Mouse (Mus musculus): ENCODE measurements at regions not wholly inside any gene's neighbourhood (a gene's known extent, or its start where the extent isn't known, plus 50 kb on each side); places are given as distances from the start of the nearest gene placed in this dataset.

GRCm38 (mm10) chr12:71521936-71522335, 212.3 kb downstream of the Dact1 start:
- H3K36me3 ChIP-seq (ENCODE audit: control insufficient read depth, insufficient read depth, low read length), result no peaks in the 10 kb centered on the region
- intact Hi-C loops (cut with DNase I), result no loop called here
- TF ChIP-seq POLR2A (IDR thresholded peaks at IDR 0.05; ENCODE audit: insufficient read depth, low read depth, low read length), result no peak
- no peak for TF ChIP-seq EP300 (IDR thresholded peaks at IDR 0.05; ENCODE audit: insufficient read depth, low read depth, low read length)
- no peak for TF ChIP-seq CTCF (IDR thresholded peaks at IDR 0.05)
- H3K4me3 ChIP-seq, result no peak overlapping the region
- H3K79me2 ChIP-seq (replicated peaks; ENCODE audit: control insufficient read depth, insufficient read depth, low read length), result no peaks in the 10 kb centered on the region
- no peak overlapping the region for H3K27ac ChIP-seq
- 74% methylated on average over 3 of the region's 3 CpGs for WGBS
- DNase-seq, result no peak
- no peak overlapping the region for H3K9ac ChIP-seq (ENCODE audit: low read depth, low read length)
- no peaks in the 10 kb centered on the region for H3K27me3 ChIP-seq (ENCODE audit: control insufficient read depth, insufficient read depth, low read length)
- H3K4me1 ChIP-seq (ENCODE audit: control insufficient read depth, insufficient read depth, low read length), result peaks cover 2% of the 10 kb centered on the region; the same call in 1 of the 2 replicates

DNA sequence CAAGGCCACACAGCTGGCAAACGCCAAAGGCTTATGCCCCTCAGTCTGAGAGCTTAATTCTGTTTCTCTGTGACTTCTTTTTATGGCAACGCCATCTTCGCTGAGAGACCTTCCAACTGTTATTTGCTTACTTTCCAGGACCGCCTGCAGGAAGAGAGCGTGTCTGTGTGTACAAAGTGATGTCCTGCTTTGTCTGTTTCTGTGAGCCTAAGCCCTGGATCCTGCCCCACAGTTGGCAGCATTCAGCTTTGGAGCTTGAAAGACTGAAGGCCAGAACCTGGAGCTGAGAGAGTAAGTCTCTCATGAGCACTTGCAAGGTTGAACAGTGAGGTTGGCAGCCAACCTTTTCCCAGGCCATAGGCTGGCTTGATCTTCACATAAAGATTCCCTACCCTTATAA, 212.8 kb downstream of the Dact1 start:
- no peaks in the 10 kb centered on the region for H3K79me2 ChIP-seq (replicated peaks; ENCODE audit: control insufficient read depth, insufficient read depth, low read length)
- TF ChIP-seq CTCF (IDR thresholded peaks at IDR 0.05) (no peak), EP300 (IDR thresholded peaks at IDR 0.05; ENCODE audit: insufficient read depth, low read depth, low read length) (no peak), POLR2A (IDR thresholded peaks at IDR 0.05; ENCODE audit: insufficient read depth, low read depth, low read length) (no peak)
- H3K27me3 ChIP-seq (ENCODE audit: control insufficient read depth, insufficient read depth, low read length), result no peaks in the 10 kb centered on the region
- peaks cover 2% of the 10 kb centered on the region; the same call in 1 of the 2 replicates for H3K4me1 ChIP-seq (ENCODE audit: control insufficient read depth, insufficient read depth, low read length)
- intact Hi-C loops (cut with DNase I), result no loop called here
- no peaks in the 10 kb centered on the region for H3K36me3 ChIP-seq (ENCODE audit: control insufficient read depth, insufficient read depth, low read length)
- H3K27ac ChIP-seq, result no peak overlapping the region
- no peak overlapping the region for H3K9ac ChIP-seq (ENCODE audit: low read depth, low read length)
- H3K4me3 ChIP-seq, result no peak overlapping the region
- 75% methylated on average over 5 of the region's 5 CpGs for WGBS
- no peak for DNase-seq

DNA sequence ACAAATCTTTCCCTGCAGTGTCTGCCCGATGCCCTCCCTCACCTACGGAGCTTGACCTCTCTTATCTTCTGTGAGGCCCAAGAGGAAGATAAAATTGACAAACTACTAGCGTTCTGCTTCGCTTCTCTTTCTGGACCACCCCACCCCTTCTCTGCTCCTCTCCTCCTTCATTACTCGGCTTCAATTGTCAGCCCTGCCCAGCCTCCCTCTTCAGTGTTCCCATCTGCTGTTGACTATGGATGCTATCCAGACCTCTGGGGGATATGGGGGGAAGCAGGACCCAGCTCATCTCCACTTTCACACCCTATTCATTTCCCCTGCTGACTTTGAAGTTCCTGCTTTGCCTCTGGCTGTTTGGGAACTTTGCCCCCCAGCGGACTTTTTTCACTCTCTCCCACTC, 214.5 kb downstream of the Dact1 start:
- Histone ChIP-seq H3K27me3 (ENCODE audit: control insufficient read depth, insufficient read depth, low read length) (no peaks in the 10 kb centered on the region), H3K4me3 (no peak overlapping the region), H3K27ac (no peak overlapping the region), H3K4me1 (ENCODE audit: control insufficient read depth, insufficient read depth, low read length) (peaks cover 2% of the 10 kb centered on the region; the same call in 1 of the 2 replicates), H3K9ac (ENCODE audit: low read depth, low read length) (no peak overlapping the region), H3K36me3 (ENCODE audit: control insufficient read depth, insufficient read depth, low read length) (no peaks in the 10 kb centered on the region), H3K79me2 (replicated peaks; ENCODE audit: control insufficient read depth, insufficient read depth, low read length) (no peaks in the 10 kb centered on the region)
- TF ChIP-seq CTCF (IDR thresholded peaks at IDR 0.05), result no peak
- no peak for TF ChIP-seq POLR2A (IDR thresholded peaks at IDR 0.05; ENCODE audit: insufficient read depth, low read depth, low read length)
- no peak for TF ChIP-seq EP300 (IDR thresholded peaks at IDR 0.05; ENCODE audit: insufficient read depth, low read depth, low read length)
- peak in 1 of 2 experiments; percentile 10 for DNase-seq
- 22% methylated on average over 6 of the region's 6 CpGs for WGBS
- intact Hi-C loops (cut with DNase I), result no loop called here

DNA sequence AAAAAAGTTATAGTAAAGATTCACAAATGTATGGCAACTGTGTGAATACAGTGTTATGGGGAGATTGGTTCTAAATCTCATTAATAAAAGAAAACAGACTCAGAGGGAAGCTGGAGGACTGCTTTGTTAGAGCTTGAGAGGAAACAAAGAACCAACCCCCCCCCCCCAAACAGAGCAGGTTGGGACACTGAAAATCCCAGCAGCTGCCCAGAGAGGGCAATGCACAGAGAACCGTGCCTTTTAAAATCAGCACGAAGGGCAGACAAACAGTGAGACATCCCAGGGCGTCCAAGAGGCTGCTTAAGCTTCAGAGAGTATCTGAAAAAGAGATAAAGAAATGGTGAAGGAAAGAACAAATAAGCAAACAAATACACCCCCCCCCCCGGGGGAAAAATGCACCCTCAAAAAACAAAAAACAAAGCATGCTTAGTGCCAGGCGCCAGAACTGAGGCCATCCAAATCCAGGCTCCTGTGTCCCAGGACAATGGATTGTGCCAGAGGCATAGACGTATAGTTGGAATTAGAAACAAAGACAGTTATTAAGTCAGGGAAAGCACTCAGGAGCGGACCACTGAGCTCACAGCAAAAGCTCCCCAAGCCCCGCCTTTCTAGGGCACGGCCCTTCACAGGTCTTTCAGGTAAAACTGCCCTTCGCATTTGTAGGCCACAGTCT, 215.7 kb downstream of the Dact1 start:
- Histone ChIP-seq H3K36me3 (ENCODE audit: control insufficient read depth, insufficient read depth, low read length) (no peaks in the 10 kb centered on the region), H3K4me1 (ENCODE audit: control insufficient read depth, insufficient read depth, low read length) (peaks cover 2% of the 10 kb centered on the region; the same call in 1 of the 2 replicates), H3K27ac (no peak overlapping the region), H3K79me2 (replicated peaks; ENCODE audit: control insufficient read depth, insufficient read depth, low read length) (no peaks in the 10 kb centered on the region), H3K27me3 (ENCODE audit: control insufficient read depth, insufficient read depth, low read length) (no peaks in the 10 kb centered on the region), H3K4me3 (no peak overlapping the region), H3K9ac (ENCODE audit: low read depth, low read length) (no peak overlapping the region)
- WGBS, result 65% methylated on average over 10 of the region's 10 CpGs
- intact Hi-C loops (cut with DNase I), result no loop called here
- no peak for DNase-seq
- TF ChIP-seq EP300 (IDR thresholded peaks at IDR 0.05; ENCODE audit: insufficient read depth, low read depth, low read length) (no peak), CTCF (IDR thresholded peaks at IDR 0.05) (no peak), POLR2A (IDR thresholded peaks at IDR 0.05; ENCODE audit: insufficient read depth, low read depth, low read length) (no peak)

- 93% methylated on average over 7 of the region's 7 CpGs for WGBS
- intact Hi-C loops (cut with DNase I), result no loop called here
- H3K79me2 ChIP-seq (replicated peaks; ENCODE audit: control insufficient read depth, insufficient read depth, low read length), result no peaks in the 10 kb centered on the region
Observed at GRCm38 (mm10) chr12:71526623-71527022, 216.9 kb downstream of the Dact1 start.

GRCm38 (mm10) chr12:71532161-71532560, 222.5 kb downstream of the Dact1 start:
- WGBS, result 79% methylated on average over 3 of the region's 3 CpGs
- H3K27me3 ChIP-seq (ENCODE audit: control insufficient read depth, insufficient read depth, low read length), result no peaks in the 10 kb centered on the region
- no peaks in the 10 kb centered on the region for H3K4me1 ChIP-seq (ENCODE audit: control insufficient read depth, insufficient read depth, low read length)
- no peak overlapping the region for H3K9ac ChIP-seq (ENCODE audit: low read depth, low read length)
- H3K27ac ChIP-seq, result no peak overlapping the region
- TF ChIP-seq CTCF (IDR thresholded peaks at IDR 0.05) (no peak), POLR2A (IDR thresholded peaks at IDR 0.05; ENCODE audit: insufficient read depth, low read depth, low read length) (no peak), EP300 (IDR thresholded peaks at IDR 0.05; ENCODE audit: insufficient read depth, low read depth, low read length) (no peak)
- intact Hi-C loops (cut with DNase I), result no loop called here
- H3K36me3 ChIP-seq (ENCODE audit: control insufficient read depth, insufficient read depth, low read length), result no peaks in the 10 kb centered on the region
- DNase-seq, result no peak
- H3K4me3 ChIP-seq, result no peak overlapping the region
- no peaks in the 10 kb centered on the region for H3K79me2 ChIP-seq (replicated peaks; ENCODE audit: control insufficient read depth, insufficient read depth, low read length)

More at GRCm38 (mm10) chr12:71526623-71527022, 216.9 kb downstream of the Dact1 start:
- no peak overlapping the region for H3K27ac ChIP-seq
- no peaks in the 10 kb centered on the region for H3K36me3 ChIP-seq (ENCODE audit: control insufficient read depth, insufficient read depth, low read length)
- no peak for DNase-seq
- no peak overlapping the region for H3K4me3 ChIP-seq
- H3K9ac ChIP-seq (ENCODE audit: low read depth, low read length), result no peak overlapping the region
- peaks cover 2% of the 10 kb centered on the region; the same call in 1 of the 2 replicates for H3K4me1 ChIP-seq (ENCODE audit: control insufficient read depth, insufficient read depth, low read length)
- TF ChIP-seq POLR2A (IDR thresholded peaks at IDR 0.05; ENCODE audit: insufficient read depth, low read depth, low read length) (no peak), EP300 (IDR thresholded peaks at IDR 0.05; ENCODE audit: insufficient read depth, low read depth, low read length) (no peak), CTCF (IDR thresholded peaks at IDR 0.05) (no peak)
- no peaks in the 10 kb centered on the region for H3K27me3 ChIP-seq (ENCODE audit: control insufficient read depth, insufficient read depth, low read length)
